Mouse (Mus musculus): ENCODE data around the gene Miga2.

- TF ChIP-seq CTCF (IDR thresholded peaks at IDR 0.05; ENCODE audit: low read depth): peak; percentile 22; the same call in 1 of the 2 replicates
- no peak for TF ChIP-seq EP300 (optimal IDR thresholded peaks at IDR 0.05)
Measured at GRCm38 (mm10) chr2:30356906-30357305, 7.1 kb upstream of the Miga2 start.

Data from stomach, postnatal 0 days (tissue).